ENCODE assay signal across 19 mouse cellular contexts in the genomic region with DNA sequence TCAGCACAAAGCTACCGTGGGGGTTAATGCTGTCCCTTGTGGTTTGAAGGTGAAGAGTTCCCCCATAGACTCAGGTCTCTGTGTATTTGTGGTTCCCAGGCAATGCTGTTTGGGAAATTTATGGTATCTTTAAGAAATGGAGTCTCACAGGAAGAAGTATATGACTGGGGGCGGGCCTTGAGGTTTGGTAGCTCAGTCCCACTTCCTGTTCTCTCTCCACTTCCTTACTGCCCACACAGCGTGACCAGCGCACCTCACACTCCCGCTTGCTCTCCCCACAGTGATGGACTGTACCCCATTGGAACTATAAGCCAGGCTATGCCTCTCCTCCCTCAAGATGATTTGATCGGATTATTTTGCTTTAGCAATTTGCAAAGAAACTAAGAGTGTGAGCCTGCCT. TPM values are rescaled to one million over a fixed set of nuclear protein-coding genes. Genes with fewer than 3 reads are reported as not detected.
A peak's percentile ranks its signal among the peaks of the same experiment; 100 is the strongest.
DNase-seq lines count a peak whose midpoint lies in the region; ATAC-seq and TF ChIP-seq lines count a peak whose summit lies in the region.
"Had no signal": no experiment of that assay in that cellular context is flagged by ENCODE, and none has a peak within 500 bp of the region (broad histone marks: within the 10 kb centered on the region; RNA-seq: fewer than 3 reads in every experiment).

No protein-coding gene starts in this region.

- no peak for ATAC-seq in liver, embryonic 15.5 days (ENCODE audit: insufficient read depth)
- ATAC-seq in liver, embryonic 12.5 days = no peak
- peak; percentile 75 for ATAC-seq in granulocyte monocyte progenitor cell, adult 5-6 weeks (replicated peaks; ENCODE audit: poor library complexity, severe bottlenecking)
- peak; percentile 69 for ATAC-seq in neutrophil, adult 5-6 weeks (ENCODE audit: extremely low read depth, insufficient number of reproducible peaks, low FRiP score, poor library complexity, severe bottlenecking)
- ATAC-seq: forebrain, embryonic 16.5 days; Patski had no signal

- H3K27me3 ChIP-seq in liver, embryonic 15.5 days = no peaks in the 10 kb centered on the region
- H3K27me3 ChIP-seq in liver, embryonic 12.5 days (replicated peaks) = no peaks in the 10 kb centered on the region; the same call in 1 of the 2 replicates
- no peaks in the 10 kb centered on the region for H3K27me3 ChIP-seq in kidney, adult 2 months (replicated peaks; ENCODE audit: control insufficient read depth, insufficient read depth, low read length)
- no peaks in the 10 kb centered on the region for H3K27me3 ChIP-seq in forebrain, embryonic 10.5 days (ENCODE audit: poor library complexity, severe bottlenecking)
- H3K27me3 ChIP-seq: hindbrain, embryonic 12.5 days; midbrain, embryonic 12.5 days had no signal

- WGBS in liver, embryonic 15.5 days (ENCODE audit: insufficient replicate concordance) = 32% methylated on average over 6 of the region's 6 CpGs
- 36% methylated on average over 6 of the region's 6 CpGs for WGBS in liver, embryonic 12.5 days (ENCODE audit: insufficient replicate concordance)
- 82% methylated on average over 6 of the region's 6 CpGs for WGBS in kidney, adult 2 months
- WGBS in forebrain, embryonic 10.5 days = 87% methylated on average over 6 of the region's 6 CpGs

- TF ChIP-seq POLR2A in kidney, adult 2 months (IDR thresholded peaks at IDR 0.05; ENCODE audit: low read depth, low read length) = no peak

- H3K36me3 ChIP-seq in liver, embryonic 15.5 days (replicated peaks) = no peaks in the 10 kb centered on the region
- H3K36me3 ChIP-seq in liver, embryonic 12.5 days = no peaks in the 10 kb centered on the region
- no peaks in the 10 kb centered on the region for H3K36me3 ChIP-seq in kidney, adult 2 months (ENCODE audit: control insufficient read depth, insufficient read depth, low read length)
- H3K36me3 ChIP-seq in forebrain, embryonic 10.5 days (replicated peaks) = no peaks in the 10 kb centered on the region
- H3K36me3 ChIP-seq: heart, embryonic 13.5 days; hindbrain, embryonic 12.5 days; midbrain, embryonic 12.5 days had no signal

- peak; percentile 78 for DNase-seq in CD4-positive helper T cell, adult 2 months (ENCODE audit: low read depth, low spot score)
- DNase-seq in kidney, adult 2 months = no peak
- no peak for DNase-seq in gastrocnemius, adult 18-20 months (ENCODE audit: low spot score)
- no peak for DNase-seq in forebrain, embryonic 10.5 days (ENCODE audit: extremely low spot score, low spot score)
- DNase-seq: adrenal gland, postnatal 14 days; cerebellum, adult 11 months; gastrocnemius, postnatal 25 days; left cerebral cortex, postnatal 4 days had no signal

- peak overlapping the region; percentile 41; the same call in 1 of the 2 replicates for H3K27ac ChIP-seq in liver, embryonic 15.5 days (replicated peaks)
- no peak overlapping the region for H3K27ac ChIP-seq in liver, embryonic 12.5 days
- H3K27ac ChIP-seq in kidney, adult 2 months (ENCODE audit: insufficient read depth, low read depth, low read length) = no peak overlapping the region
- no peak overlapping the region for H3K27ac ChIP-seq in forebrain, embryonic 10.5 days
- H3K27ac ChIP-seq: heart, embryonic 13.5 days; hindbrain, embryonic 12.5 days; kidney, postnatal 0 days; midbrain, embryonic 12.5 days had no signal

- H3K4me2 ChIP-seq in liver, embryonic 15.5 days = no peak overlapping the region
- no peak overlapping the region for H3K4me2 ChIP-seq in liver, embryonic 12.5 days
- H3K4me2 ChIP-seq: heart, embryonic 13.5 days; hindbrain, embryonic 12.5 days; midbrain, embryonic 12.5 days had no signal

- no peak overlapping the region for H3K4me3 ChIP-seq in liver, embryonic 15.5 days (replicated peaks)
- H3K4me3 ChIP-seq in liver, embryonic 12.5 days = no peak overlapping the region
- no peak overlapping the region for H3K4me3 ChIP-seq in kidney, adult 2 months (ENCODE audit: insufficient read depth, low read depth, low read length)
- no peak overlapping the region for H3K4me3 ChIP-seq in forebrain, embryonic 10.5 days
- H3K4me3 ChIP-seq: heart, embryonic 13.5 days; hindbrain, embryonic 12.5 days; midbrain, embryonic 12.5 days had no signal

- H3K4me1 ChIP-seq in liver, embryonic 15.5 days (replicated peaks) = peaks cover 28% of the 10 kb centered on the region
- H3K4me1 ChIP-seq in liver, embryonic 12.5 days = peaks cover 25% of the 10 kb centered on the region
- no peaks in the 10 kb centered on the region for H3K4me1 ChIP-seq in kidney, adult 2 months (ENCODE audit: control insufficient read depth, insufficient read depth, low read length)
- no peaks in the 10 kb centered on the region for H3K4me1 ChIP-seq in forebrain, embryonic 10.5 days
- H3K4me1 ChIP-seq: hindbrain, embryonic 12.5 days; midbrain, embryonic 12.5 days had no signal

- no peak for TF ChIP-seq CTCF in kidney, adult 2 months (conservative IDR thresholded peaks at IDR 0.05; ENCODE audit: insufficient read depth, insufficient read length, low read depth, low read length)

- no peaks in the 10 kb centered on the region for H3K9me3 ChIP-seq in liver, embryonic 15.5 days (replicated peaks)
- no peaks in the 10 kb centered on the region for H3K9me3 ChIP-seq in liver, embryonic 12.5 days (replicated peaks)
- H3K9me3 ChIP-seq in forebrain, embryonic 10.5 days = peaks cover 7% of the 10 kb centered on the region; the same call in 1 of the 2 replicates
- H3K9me3 ChIP-seq: heart, embryonic 13.5 days; hindbrain, embryonic 12.5 days; midbrain, embryonic 12.5 days had no signal

- no peak overlapping the region for H3K9ac ChIP-seq in liver, embryonic 15.5 days
- H3K9ac ChIP-seq in liver, embryonic 12.5 days = no peak overlapping the region
- H3K9ac ChIP-seq: heart, embryonic 13.5 days; hindbrain, embryonic 12.5 days; midbrain, embryonic 12.5 days had no signal

RNA-seq across cellular contexts. Expression of a gene that starts 14.9 kb away (rescaled TPM):
- polyA plus RNA-seq in liver, embryonic 15.5 days (2015; fragmentation: Nextera tagmentation; extraction: Ambion mirVana) = 0.29 and 0.61 TPM in 2 replicates
- 0.12 and 0.27 TPM in 2 replicates for polyA plus RNA-seq in liver, embryonic 12.5 days (2016; fragmentation: Nextera tagmentation; extraction: Ambion mirVana)
- not detected in 2 replicates for total RNA-seq in granulocyte monocyte progenitor cell, adult 5-6 weeks (2014; fragmentation: Nextera tagmentation)
- 0.09 and 0.15 TPM in 2 replicates for total RNA-seq in granulocyte monocyte progenitor cell, adult 5-6 weeks (2017)
- total RNA-seq in neutrophil, adult 5-6 weeks (2017) = 31.1 and 31.3 TPM in 2 replicates
- polyA plus RNA-seq in kidney, adult 2 months (2012; rRNA removed) = 4.3 and 9.3 TPM in 2 replicates
- total RNA-seq in gastrocnemius, adult 18-20 months (2021) = under 1 TPM; 0.30 to 0.97 TPM
- 0.07 and 0.31 TPM in 2 replicates for polyA plus RNA-seq in forebrain, embryonic 10.5 days (2016; fragmentation: Nextera tagmentation; extraction: Ambion mirVana)
- polyA plus RNA-seq: neural tube, embryonic 11.5 days had no signal

Comparison
In these comparisons a context has a peak if more than half of its experiments do, and no peak if none do; other contexts are left out.
1. ATAC-seq: peak in granulocyte monocyte progenitor cell, adult 5-6 weeks (single experiment) and neutrophil, adult 5-6 weeks (single experiment); none in liver, embryonic 15.5 days (single experiment) and liver, embryonic 12.5 days (single experiment).